Mouse (Mus musculus) liver, adult 2 months (tissue): ENCODE results near the gene Arid5b.

Source experiments
- CTCF ChIP-seq: fragments of 200-500 bp; IDR thresholded peaks from 2 replicates; pipeline ENCODE4 v1.5.1; 2011; ENCODE audit warnings: low read depth, low read length, control low read depth
- POLR2A ChIP-seq: fragments of 200-500 bp; IDR thresholded peaks from 2 replicates; pipeline ENCODE4 v1.6.1; 2011; ENCODE audit warnings: low read length, control low read depth; ENCODE audit not compliant: insufficient read depth; ENCODE audit errors: extremely low read depth

GRCm38 (mm10) chr10:68114955-68115354, 163.6 kb downstream of the Arid5b start:
- TF ChIP-seq CTCF (no peak), POLR2A (no peak)
